Mouse (Mus musculus) retina, postnatal 1 day (tissue): Measurements from ENCODE around the gene Rab22a.
A peak's percentile ranks its signal among the peaks of the same experiment; 100 is the strongest.
"Not testable (repeated sequence)": the region's sequence is repeated elsewhere in the genome, so short reads cannot be mapped to it uniquely, and the experiment has no call there.

Source experiments
- DNase-seq: peaks from one replicate; pipeline ENCODE4 v3.0.0-alpha.2; 2012

Gene Rab22a

DNA sequence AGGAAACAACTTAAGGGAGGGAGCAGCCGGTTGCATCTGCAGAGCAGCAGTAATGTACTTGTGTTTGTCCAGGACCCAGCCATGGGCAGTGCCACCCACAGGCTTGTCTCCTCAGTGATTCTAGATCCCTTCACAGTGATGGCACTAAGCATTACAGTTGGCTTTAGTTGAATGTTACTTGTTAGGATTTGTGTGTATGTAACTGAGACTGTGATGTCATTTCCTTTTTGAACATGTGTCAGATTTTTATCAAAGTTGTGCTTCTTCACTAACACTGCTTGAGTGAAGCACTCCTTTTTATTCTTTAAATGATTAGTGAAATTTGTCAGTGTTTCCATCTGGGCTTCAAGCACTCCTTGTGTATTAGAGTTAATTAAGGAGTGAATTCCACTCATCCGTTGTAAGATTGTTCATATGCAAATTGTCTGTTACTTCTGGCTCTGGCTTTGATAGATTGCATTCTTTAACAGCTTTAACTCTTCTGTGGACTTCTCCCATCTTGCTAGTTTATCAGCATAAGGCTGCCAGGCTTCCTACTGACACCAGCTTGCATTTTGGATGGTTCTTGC lies 12.9 kb downstream of the Rab22a start:
- no peak for DNase-seq

DNA sequence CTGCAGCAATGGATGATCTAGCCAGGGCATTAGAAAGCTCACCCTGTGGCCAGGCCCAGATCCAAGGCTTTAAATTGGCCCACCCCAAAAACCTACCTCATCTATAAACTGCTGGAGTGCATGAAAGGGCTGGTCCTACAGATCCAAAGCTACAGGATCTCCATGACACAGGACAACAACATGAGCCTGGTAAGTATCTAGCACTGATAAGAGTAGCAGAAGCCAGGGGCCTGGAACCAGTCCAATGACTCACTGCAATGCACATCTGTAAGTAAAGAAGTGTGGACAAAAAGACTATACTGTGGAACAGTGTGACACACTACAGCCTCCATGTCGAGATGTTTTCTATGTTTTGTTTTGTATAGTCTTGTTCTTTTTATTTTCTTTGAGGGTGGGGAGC lies 13.9 kb downstream of the Rab22a start:
- no peak for DNase-seq

DNA sequence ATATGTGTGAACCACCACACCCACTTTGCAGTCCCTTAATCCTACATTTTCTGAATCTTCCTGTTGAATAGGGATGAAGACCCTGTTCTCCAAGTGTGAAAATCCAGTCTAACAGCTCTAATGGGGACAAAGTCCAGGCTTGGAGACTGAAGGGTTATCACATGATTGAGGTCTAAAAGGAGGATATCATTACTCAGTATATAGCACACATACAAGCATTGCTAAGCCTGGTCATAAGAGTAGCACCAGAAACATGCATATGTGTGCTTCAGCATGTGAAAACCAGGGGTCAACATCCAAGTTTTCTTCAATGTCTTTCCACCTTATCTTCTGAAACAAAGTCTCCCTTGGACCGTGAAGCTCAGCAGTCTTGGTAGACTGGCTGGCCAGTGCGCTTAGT lies 19.0 kb downstream of the Rab22a start:
- DNase-seq: no peak

DNA sequence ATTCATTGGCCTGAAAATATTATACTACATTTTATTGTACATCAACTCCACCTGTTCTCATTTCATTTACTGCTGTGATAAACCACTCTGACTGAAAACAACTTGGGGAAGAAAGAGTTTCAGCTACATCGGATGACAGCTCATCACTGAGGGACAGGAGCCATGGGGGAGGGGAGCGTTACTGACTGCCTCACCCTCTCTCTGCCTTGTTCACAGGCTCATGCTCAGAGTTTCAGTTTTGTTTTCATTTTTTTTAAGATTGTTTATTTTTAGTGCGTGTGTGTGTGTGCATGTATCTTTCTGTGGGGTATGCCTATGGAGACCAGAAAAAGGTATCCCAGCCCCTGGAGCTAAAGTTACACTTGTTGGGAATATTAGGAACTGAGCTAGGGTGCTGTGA lies 19.7 kb downstream of the Rab22a start:
- DNase-seq: no peak

DNA sequence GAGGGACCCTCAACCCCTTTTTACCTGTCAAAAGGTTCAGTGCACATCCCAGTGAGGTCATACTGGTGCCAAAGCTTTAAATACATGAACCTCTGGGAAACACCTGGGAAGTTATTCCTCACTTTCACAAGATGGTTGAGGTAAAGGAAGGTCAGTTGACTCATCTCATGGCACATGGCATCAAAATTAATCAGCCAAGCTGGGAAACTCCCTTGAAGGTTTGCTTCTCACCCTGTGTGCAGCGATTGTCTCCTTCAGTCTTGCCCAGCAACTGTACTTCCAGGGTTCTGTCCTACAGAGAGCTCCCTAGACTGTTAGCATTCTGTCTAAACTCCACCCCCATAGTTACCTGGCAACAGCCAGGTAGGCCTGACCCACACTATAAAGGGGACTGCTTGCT lies 20.6 kb downstream of the Rab22a start:
- DNase-seq: no peak

DNA sequence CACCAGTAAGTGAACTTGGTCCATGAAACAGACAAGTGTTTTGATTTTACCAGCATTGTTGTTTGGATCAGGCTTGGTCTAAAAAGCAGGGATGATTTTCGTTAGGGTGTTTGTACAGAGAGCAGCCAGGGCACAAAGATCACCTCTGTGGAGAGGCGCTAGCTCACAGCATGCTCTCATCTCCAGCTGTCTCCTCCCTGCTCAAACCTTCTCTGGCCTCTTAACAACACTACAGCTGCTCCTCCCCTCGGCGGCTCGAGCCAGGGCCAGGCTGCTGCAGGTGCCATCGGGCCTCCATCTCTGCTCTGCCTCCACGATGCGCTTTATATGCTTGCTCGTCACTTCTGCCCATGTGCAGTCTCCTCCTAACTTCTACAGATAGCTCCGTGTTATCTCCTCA lies 23.2 kb downstream of the Rab22a start:
- peak; percentile 6 for DNase-seq

DNA sequence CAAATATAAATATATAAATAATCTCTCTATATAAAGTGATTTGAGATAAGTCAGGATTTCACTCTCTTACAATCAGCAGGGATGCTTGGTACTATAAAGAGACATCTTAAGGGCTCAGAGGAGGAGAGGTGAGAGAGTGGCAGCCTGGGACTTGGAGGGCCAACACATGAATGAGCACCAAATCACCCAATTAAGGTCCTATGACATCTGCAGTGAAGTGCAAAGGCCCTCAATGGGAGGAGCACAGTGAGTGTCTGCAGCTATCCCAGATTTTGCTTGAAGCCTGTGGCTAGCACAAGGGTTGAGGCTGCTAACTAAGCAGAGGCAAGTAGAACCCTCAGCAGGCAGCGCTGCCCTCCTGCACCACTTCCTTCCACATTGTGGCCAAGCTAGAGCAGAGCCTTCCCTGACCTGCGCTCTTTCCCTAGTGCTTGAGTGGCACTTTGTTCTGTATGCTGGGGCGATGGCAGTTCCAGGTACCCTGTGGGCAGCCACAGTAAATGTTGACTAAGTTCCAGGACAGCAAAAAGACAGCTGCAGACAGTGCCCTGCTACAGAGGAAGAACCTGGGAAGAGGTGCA lies 26.3 kb downstream of the Rab22a start:
- peak; percentile 72 for DNase-seq

DNA sequence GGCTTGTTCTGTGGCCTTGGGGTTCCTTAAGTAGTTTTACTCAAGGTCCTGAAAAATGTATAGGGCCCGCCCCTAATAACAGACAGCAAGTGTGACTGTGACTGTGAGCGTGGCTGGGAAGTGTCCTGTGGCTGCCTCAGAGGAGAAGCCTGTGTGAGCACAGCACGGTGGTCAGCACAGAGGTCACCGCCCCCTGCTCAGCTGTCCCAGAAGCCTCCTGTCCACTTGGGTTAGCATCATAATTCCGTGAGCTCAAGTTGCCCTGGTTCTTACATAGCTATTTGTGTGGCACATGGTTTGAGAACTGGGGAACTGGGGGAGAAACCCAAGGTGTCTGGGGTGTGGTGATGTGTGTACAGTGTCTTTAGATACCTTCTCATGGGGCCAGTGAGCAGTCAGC lies 27.8 kb downstream of the Rab22a start:
- peak; percentile 65 for DNase-seq

DNA sequence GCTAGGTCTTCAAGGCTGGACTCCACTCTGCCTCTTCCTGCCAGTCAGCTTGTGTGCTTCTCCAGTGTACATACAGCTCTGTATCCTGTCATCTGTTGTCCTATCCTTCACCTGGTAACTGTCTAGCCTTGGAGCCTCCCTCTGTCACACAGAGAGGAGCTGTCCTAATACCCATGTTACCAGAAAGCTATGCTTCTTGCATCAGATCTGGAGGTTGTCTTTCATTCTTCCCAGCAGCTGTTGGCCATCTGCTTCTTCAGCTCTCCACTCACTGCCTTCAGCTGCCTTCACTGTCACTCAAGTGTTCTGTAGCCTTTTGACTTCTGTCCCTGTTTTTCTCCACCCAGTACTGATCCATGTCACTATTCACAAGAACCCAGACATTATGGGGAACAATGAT lies 30.3 kb downstream of the Rab22a start:
- DNase-seq: no peak

DNA sequence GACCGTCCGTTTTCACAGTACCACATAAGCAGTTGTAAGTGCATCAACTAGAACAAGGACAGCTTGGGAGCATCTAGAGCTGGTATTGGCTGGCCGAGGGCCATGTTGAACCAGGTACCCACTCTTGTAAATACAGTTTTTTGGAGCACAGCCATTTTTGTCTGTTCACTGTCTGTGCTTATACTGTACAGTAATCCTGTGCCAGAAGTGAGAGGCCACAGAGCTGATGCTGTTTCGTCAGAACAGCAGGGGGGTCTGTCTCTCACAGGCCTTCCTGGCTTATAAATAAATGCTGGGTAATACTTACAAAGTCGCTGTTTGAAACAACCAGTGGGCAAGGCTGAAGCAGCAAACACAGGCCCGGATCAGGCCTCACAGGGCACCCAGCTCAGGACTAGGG lies 32.2 kb downstream of the Rab22a start:
- no peak for DNase-seq

DNA sequence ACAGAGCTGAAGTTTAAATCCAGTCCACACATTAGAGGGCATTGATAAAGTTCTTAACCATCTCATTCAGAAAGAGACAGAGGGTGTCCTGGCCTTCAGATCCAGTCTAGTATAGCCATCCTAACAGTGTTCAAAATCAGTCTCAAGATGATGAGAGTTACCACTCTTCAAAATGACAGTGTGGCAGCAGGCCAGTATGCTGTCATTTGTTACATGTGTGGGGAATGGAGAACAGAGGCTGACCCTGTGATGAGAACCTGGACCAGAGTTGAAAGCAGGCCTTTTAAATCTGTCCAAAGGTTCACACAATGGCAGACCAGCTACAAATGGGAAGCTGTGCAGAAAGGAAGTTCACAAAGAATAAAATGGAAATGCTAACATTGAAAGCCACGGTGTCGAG lies 33.1 kb downstream of the Rab22a start:
- DNase-seq: no peak

DNA sequence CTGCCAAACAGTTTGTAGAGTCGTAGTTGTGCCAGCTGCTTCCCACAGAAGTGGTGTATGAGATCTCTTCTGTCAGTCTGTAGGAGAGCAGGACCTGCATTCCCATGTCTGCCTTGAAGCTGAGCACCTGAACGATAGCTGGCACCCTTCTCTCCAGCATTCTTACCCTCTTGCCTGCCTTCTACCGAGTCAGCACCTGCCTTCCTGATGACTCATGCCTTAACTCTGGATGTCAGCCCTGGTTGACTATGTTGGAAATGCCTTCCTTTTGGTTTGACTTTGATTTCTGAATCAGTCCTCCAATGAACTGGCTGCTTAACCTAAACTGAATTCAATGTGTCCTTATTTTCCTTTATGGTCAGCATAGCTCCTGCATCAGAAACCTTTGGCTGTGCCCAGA lies 39.3 kb downstream of the Rab22a start:
- no peak for DNase-seq

DNA sequence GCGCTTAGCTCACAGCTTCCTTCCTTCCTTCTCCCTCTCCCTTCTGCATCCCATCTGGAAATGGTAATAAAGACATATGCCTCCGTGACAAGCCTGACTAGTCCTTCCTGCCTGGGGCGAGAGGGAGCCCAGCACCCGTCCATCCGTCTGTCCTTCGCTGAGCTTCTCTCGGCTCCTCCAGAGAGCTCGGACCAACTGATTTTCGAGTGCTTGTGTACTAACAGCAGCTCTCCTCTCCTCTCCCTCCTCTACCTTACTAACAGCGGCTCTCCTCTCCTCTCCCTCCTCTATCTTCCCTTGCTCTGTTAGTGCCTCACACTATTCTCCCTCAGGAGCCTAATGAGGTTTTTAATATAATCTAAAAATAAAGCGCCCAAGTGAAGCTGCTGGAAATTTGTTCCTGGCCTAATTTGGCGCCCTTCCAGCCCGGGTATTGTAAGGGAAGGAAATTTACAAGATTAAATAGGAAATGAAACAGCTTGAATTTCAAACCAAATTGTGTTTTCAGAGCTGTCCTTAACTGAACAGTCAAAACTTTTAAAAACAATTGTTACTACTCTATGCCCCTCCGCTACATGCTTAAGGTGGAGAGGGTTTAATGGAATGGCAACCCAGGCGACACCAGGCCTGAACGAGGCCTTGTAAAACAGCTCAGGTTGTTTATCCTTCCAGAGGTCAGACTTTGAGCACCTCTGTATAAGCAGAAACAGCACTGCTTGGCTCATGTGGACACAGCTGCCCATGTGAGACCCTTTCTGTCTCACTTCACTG lies 42.7 kb downstream of the Rab22a start:
- no peak for DNase-seq

DNA sequence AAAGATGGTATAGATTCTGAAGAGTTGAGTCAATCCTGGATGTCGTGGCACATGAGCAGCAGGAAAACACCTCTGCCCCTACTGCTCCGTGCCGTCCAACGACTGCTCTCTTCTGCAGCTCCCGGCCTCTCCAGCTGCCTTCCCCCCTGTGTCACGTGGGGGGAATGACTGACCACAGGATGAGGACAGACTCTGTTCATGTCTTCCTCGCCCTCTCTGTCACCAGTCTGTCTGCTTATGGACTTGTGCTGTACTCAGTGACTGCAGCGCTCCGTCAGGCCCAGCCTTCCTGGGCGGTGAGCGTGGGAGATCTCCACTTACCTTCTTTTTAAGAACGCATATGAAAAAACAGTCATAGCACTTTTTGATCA lies 43.3 kb downstream of the Rab22a start:
- no peak for DNase-seq

DNA sequence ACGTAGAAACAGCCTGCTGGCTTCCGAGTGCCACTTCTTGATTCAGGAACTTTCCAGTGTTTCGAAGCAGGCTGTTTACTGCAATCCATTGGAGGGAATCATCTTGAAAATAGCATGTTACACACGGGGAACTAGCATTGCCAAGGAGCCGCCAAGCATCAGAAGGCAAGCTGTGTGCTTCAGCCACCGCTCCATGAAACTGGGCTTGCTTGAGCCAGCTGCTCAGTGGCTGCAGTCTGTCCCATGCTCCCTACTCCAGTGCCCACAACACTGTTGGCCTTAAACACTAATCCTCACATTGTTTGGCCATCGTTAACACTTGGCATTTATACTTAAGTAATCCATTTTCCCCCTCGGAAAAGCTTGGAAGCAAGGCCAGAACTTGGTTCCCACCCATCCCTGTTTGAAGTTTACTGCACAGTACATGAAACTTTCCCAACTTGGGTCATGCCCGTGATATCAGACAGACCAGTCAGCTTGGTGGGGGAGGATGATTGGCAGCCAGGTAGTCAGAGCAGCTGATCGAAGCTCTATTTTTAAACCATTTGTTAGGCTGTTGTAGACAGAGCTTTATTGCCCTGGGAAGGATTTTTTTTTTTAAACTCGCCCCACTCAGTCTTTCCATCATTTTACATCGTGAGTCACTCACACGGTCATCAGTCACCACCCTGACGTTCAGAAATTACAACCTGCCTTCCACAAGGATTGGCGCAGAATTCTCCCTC lies 46.4 kb downstream of the Rab22a start:
- DNase-seq: no peak

DNA sequence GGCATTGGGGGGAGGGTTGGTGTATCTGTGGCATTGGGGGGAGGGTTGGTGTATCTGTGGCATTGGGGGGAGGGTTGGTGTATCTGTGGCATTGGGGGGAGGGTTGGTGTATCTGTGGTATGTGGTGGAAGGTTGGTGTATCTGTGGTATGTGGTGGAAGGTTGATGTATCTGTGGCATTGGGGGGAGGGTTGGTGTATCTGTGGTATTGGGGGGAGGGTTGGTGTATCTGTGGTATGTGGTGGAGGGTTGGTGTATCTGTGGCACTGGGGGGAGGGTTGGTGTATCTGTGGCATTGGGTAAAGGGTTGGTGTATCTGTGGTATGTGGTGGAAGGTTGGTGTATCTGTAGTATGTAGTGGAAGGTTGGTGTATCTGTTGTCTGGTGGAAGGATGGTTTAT lies 48.1 kb downstream of the Rab22a start:
- not testable (repeated sequence) for DNase-seq

DNA sequence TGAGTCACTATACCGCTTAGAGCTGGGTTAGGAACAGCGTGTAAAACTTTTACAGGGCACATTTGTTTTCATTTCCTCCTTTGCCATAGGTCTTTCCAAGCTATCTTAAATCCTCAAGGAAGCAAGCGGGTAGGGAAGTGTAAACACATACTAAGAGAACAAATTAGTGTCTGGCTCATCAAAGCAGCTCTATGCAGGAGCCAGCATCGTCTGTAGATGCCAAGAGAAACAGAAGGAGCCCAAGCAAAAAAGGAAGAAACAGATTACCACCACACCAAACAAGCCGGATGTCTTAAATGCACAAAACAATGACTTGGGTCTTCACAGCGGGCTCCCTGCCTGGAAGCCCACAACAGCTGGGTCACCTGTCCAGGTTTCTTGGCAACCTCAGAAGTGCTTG lies 50.6 kb downstream of the Rab22a start:
- DNase-seq: no peak

DNA sequence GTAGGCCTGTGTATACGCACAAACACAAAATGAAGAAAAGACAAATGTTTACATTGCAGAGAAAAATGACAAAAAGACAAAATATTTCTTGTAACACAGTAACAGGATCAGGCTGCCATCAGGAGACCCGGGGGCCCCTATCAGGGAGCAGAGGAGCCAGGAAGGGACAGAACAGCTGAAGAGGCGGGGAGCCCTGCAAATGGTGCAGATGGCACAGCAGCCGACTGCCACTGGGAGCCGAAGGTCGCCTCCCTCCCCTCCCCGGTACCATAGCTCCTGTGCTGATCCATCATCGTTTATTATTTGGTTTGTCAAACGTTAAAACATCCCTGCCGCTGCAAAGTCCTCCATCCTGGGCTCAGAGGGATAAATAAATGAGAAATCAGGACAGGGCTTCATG lies 53.1 kb downstream of the Rab22a start:
- DNase-seq: no peak

DNA sequence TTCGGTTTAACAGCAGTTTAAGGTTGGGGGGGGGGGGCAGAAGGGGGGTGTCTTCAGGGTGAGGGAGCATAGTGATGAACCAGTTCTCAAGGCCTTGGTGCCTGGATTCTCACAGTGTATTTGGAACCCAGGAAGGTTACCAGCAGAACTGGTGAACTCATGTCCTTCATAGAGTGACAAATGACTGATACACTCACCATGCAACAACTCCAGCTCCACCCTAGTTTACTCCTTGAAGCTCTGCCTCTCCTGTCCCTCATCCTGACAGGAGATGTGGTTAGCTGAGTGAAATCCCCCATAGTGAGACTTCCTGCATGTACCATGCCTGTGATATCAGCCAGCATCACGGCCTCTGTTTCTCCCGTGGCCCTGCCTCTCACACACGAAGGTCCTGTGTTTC lies 53.7 kb downstream of the Rab22a start:
- DNase-seq: no peak

DNA sequence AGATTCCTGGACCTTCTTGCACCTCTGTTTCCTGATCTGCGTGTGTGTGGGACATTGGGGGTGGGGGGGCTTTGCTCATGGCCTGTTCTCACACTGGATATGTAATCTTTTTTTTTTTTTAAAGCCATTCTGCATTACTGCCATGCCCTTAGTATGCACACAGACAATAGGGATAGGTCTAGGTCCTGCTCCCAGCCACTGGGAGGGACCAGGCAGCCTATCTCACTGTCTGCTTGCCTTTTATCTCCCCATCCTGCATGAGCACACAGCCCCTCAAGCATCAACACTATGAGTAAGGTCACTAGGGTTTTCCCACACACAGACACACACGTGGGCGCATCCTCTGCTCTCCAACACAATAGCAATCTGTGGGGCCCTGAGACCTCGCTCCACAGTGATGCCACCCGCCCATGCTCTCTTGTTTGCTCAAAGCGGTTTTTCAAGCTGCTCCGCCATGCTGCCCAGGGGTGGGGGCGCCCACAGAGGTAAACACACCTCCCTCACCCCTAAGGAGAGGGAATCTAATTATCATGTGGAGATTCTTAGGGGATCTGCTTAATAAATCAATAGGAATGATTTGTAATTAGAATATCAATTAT lies 55.2 kb downstream of the Rab22a start:
- DNase-seq: peak; percentile 21

DNA sequence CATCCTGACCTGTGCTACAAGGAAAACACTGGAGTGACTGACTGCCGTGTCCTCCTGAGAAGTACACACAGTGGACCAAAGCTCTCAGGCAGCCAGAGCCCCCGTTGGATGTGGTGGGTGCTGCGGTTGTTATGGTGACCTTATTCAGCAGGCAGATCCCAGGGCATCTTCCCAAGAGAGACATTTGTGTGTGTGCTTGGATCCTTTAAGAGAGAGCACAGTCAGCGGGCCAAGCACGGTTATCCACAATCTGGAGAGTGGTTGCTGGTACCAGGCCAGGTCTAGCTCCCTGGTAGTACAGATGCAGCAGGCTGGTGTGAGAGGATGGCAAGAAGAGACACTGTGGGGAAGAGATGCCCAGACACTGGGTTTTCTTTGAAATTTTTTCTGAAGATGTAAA lies 57.4 kb downstream of the Rab22a start:
- no peak for DNase-seq

DNA sequence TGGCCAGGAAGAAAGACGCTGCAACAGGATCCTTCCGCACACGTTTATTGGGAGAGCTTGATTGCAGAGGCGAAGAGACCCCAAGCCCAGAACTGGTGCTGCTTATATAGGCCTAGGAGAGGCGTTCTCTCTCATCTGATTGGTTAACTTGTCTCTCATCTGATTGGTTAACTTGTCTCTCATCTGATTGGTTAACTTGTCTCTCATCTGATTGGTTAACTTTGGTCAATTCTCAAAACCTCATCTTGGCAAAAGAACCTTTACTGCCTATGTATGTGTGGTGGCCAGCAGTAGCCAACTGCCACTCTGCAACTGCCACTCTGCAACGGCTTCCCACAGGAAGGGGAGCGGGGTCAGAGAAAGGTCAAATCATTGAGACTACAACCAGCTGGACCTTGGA lies 59.6 kb downstream of the Rab22a start, which contains the start of gene 1700010B08Rik:
Gene 1700010B08Rik (plus strand): TSS at position 301 of the 400 bp plus-strand sequence.
- peak; percentile 25 for DNase-seq

DNA sequence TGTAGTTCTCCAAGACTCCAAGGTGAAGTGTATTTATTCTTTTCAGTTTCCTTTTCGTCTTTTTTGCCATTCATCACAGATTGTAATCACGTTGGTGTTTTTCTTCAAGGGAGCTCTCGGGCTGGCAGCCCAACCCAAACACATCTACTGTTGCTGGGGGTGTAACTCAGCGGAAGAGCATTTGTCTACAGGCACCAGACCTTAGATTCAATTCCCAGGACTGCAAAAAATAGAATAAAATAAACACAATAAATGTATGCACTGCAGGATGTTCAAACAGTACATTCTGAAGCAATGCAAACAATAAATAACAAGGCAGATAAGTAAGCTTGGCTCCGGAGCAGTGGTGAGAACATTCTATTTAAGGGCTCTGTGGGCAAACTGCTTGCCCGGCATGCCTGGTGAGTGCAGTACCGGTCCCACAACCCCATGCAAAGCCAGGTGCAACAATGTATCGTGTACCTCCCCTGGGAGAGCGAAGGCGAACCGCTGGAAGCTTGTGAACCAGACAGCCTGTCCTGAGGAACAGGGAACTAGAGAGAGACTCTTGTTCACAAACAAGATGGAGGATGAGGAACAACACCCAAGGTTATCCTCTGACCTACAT lies 62.8 kb downstream of the Rab22a start:
- DNase-seq: no peak
